Mouse (Mus musculus) forebrain, embryonic 14.5 days (tissue): Measurements from ENCODE around the gene Rab9. TPM values are rescaled to one million over a fixed set of nuclear protein-coding genes. Genes with fewer than 3 reads are reported as not detected.

Experiments used
- ATAC-seq: fragments of 200-750 bp; cut with Nextera tagmentation; 2 replicates; pipeline ENCODE4 v1.8.0; 2017; ENCODE audit warnings: mild to moderate bottlenecking, moderate library complexity
- DNase-seq: peaks from one replicate; pipeline ENCODE4 v3.0.0-alpha.2; 2015; ENCODE audit warnings: low spot score
- H3K27ac ChIP-seq: fragments of 300-500 bp; sonication (generic); 2 replicates; pipeline ENCODE4 v1.5.1; 2014; ENCODE audit warnings: low read depth, mild to moderate bottlenecking, control low read depth, low read length, moderate library complexity
- H3K27me3 ChIP-seq: fragments of 300-500 bp; sonication (generic); replicated peaks from 2 replicates; pipeline ENCODE4 v1.6.1; 2014; ENCODE audit warnings: low read length, control low read depth, mixed read lengths; ENCODE audit not compliant: control insufficient read depth, insufficient read depth
- H3K36me3 ChIP-seq: fragments of 300-500 bp; sonication (generic); 2 replicates; pipeline ENCODE4 v1.6.1; 2014; ENCODE audit warnings: low read length, control low read depth; ENCODE audit not compliant: control insufficient read depth, insufficient read depth
- H3K4me1 ChIP-seq: fragments of 300-500 bp; sonication (generic); 2 replicates; pipeline ENCODE4 v1.6.1; 2014; ENCODE audit warnings: antibody characterized with exemption, low read length, control low read depth; ENCODE audit not compliant: control insufficient read depth, insufficient read depth
- H3K4me2 ChIP-seq: fragments of 300-500 bp; sonication (generic); 2 replicates; pipeline ENCODE4 v1.6.1; 2014; ENCODE audit warnings: mild to moderate bottlenecking, control low read depth, low read length
- H3K4me3 ChIP-seq: fragments of 300-500 bp; sonication (generic); 2 replicates; pipeline ENCODE4 v1.5.1; 2014; ENCODE audit warnings: low read depth, low read length, control low read depth
- H3K9ac ChIP-seq: fragments of 300-500 bp; sonication (generic); 2 replicates; pipeline ENCODE4 v1.6.1; 2014; ENCODE audit warnings: mild to moderate bottlenecking, low read length, control low read depth, moderate library complexity
- H3K9me3 ChIP-seq: fragments of 300-500 bp; sonication (generic); replicated peaks from 2 replicates; pipeline ENCODE4 v1.6.1; 2016; ENCODE audit warnings: low read length, control low read depth, mixed read lengths; ENCODE audit not compliant: control insufficient read depth
- WGBS: fragments of 180-500 bp; shearing (Covaris S2); extraction: QIAGEN DNeasy Blood & Tissue Kit; methylation state at CpG from one replicate; pipeline ENCODE4 v1.1.7; 2014; 5-methylcytosine and 5-hydroxymethylcytosine counted together
- polyA plus RNA-seq: library from polyadenylated mRNA; unstranded; fragments of >200 nt; fragmentation: Nextera tagmentation; extraction: Ambion mirVana; gene quantifications from 2 replicates; pipeline ENCODE4 v1.2.1, GENCODE M21; 2014

Rab9 gene
- polyA plus RNA-seq, 1 experiment from 2014 or later: 50.4 TPM

- H3K36me3 ChIP-seq: no peaks in the 10 kb centered on the region
- ATAC-seq (no peak), DNase-seq (no peak)
- H3K27me3 ChIP-seq: no peaks in the 10 kb centered on the region
- H3K4me1 ChIP-seq: no peaks in the 10 kb centered on the region
- H3K9ac ChIP-seq: no peak overlapping the region
- no peak overlapping the region for H3K27ac ChIP-seq
- no peaks in the 10 kb centered on the region for H3K9me3 ChIP-seq
- H3K4me3 ChIP-seq: no peak overlapping the region
- H3K4me2 ChIP-seq: no peak overlapping the region
These were observed 31.4 kb upstream of the Rab9 start for GRCm38 (mm10) chrX:166511107-166511506.

- DNase-seq (peak; percentile 96), ATAC-seq (peak; percentile 99)
- peak overlapping the region; percentile 77 for H3K9ac ChIP-seq
- no peaks in the 10 kb centered on the region for H3K9me3 ChIP-seq
- no peaks in the 10 kb centered on the region for H3K4me1 ChIP-seq
- no peaks in the 10 kb centered on the region for H3K36me3 ChIP-seq
- peak overlapping the region; percentile 97 for H3K27ac ChIP-seq
- WGBS: 32% methylated on average over 64 of the region's 65 CpGs
- H3K4me3 ChIP-seq: peak overlapping the region; percentile 50
- peak overlapping the region; percentile 52 for H3K4me2 ChIP-seq
- H3K27me3 ChIP-seq: no peaks in the 10 kb centered on the region
These were observed 30.4 kb upstream of the Rab9 start for GRCm38 (mm10) chrX:166509761-166510738.

- H3K4me3 ChIP-seq: no peak overlapping the region
- no peaks in the 10 kb centered on the region for H3K9me3 ChIP-seq
- H3K27ac ChIP-seq: no peak overlapping the region
- H3K4me1 ChIP-seq: no peaks in the 10 kb centered on the region
- DNase-seq (no peak), ATAC-seq (no peak)
- 0 out of 2 replicates have a peak, but pooled peaks cover 2% of the 10 kb centered on the region for H3K36me3 ChIP-seq
- H3K4me2 ChIP-seq: no peak overlapping the region
- no peak overlapping the region for H3K9ac ChIP-seq
- 73% methylated on average over 2 of the region's 2 CpGs for WGBS
- no peaks in the 10 kb centered on the region for H3K27me3 ChIP-seq
These were observed 24.8 kb upstream of the Rab9 start for GRCm38 (mm10) chrX:166504421-166504820.

- no peak for ATAC-seq
- Histone ChIP-seq H3K36me3 (0 out of 2 replicates have a peak, but pooled peaks cover 2% of the 10 kb centered on the region), H3K9me3 (no peaks in the 10 kb centered on the region), H3K4me1 (no peaks in the 10 kb centered on the region), H3K27me3 (no peaks in the 10 kb centered on the region), H3K4me2 (no peak overlapping the region), H3K4me3 (no peak overlapping the region), H3K27ac (no peak overlapping the region), H3K9ac (no peak overlapping the region)
- no peak for DNase-seq
- 80% methylated on average over 1 of the region's 1 CpGs for WGBS
These were observed 20.0 kb upstream of the Rab9 start for GRCm38 (mm10) chrX:166499496-166500190.

GRCm38 (mm10) chrX:166497771-166498170 is 18.1 kb upstream of the Rab9 start:
- ATAC-seq (0 out of 2 replicates have a peak, but pooled peaks have one; percentile 50), DNase-seq (peak; percentile 28)
- no peak overlapping the region for H3K27ac ChIP-seq

GRCm38 (mm10) chrX:166495052-166495451 is 15.4 kb upstream of the Rab9 start:
- WGBS: 85% methylated on average over 2 of the region's 2 CpGs
- H3K9me3 ChIP-seq: no peaks in the 10 kb centered on the region

More at GRCm38 (mm10) chrX:166497771-166498170, 18.1 kb upstream of the Rab9 start:
- no peaks in the 10 kb centered on the region for H3K4me1 ChIP-seq
- H3K27me3 ChIP-seq: no peaks in the 10 kb centered on the region
- no peak overlapping the region for H3K4me3 ChIP-seq
- H3K36me3 ChIP-seq: no peaks in the 10 kb centered on the region
- H3K9ac ChIP-seq: no peak overlapping the region
- H3K9me3 ChIP-seq: no peaks in the 10 kb centered on the region
- H3K4me2 ChIP-seq: no peak overlapping the region
- WGBS: 49% methylated on average over 4 of the region's 4 CpGs

GRCm38 (mm10) chrX:166478631-166479364 is 869 bp downstream of the Rab9 start:
- Histone ChIP-seq H3K4me2 (peak overlapping the region; percentile 58), H3K27me3 (no peaks in the 10 kb centered on the region), H3K9ac (peak overlapping the region; percentile 61), H3K9me3 (no peaks in the 10 kb centered on the region), H3K27ac (peak overlapping the region; percentile 56; the same call in 1 of the 2 replicates), H3K4me1 (no peaks in the 10 kb centered on the region), H3K4me3 (peak overlapping the region; percentile 50), H3K36me3 (no peaks in the 10 kb centered on the region)
- DNase-seq: peak; percentile 14
- 36% methylated on average over 28 of the region's 28 CpGs for WGBS
- ATAC-seq: peak; percentile 45

More at GRCm38 (mm10) chrX:166495052-166495451, 15.4 kb upstream of the Rab9 start:
- no peak for ATAC-seq
- Histone ChIP-seq H3K4me1 (no peaks in the 10 kb centered on the region), H3K27me3 (no peaks in the 10 kb centered on the region), H3K4me3 (no peak overlapping the region), H3K4me2 (no peak overlapping the region), H3K9ac (no peak overlapping the region), H3K36me3 (no peaks in the 10 kb centered on the region), H3K27ac (no peak overlapping the region)
- DNase-seq: no peak

- Histone ChIP-seq H3K9ac (no peak overlapping the region), H3K27me3 (no peaks in the 10 kb centered on the region), H3K4me3 (no peak overlapping the region), H3K9me3 (no peaks in the 10 kb centered on the region), H3K27ac (no peak overlapping the region), H3K36me3 (no peaks in the 10 kb centered on the region), H3K4me2 (peak overlapping the region; percentile 58), H3K4me1 (no peaks in the 10 kb centered on the region)
- no peak for ATAC-seq
- WGBS: 82% methylated on average over 6 of the region's 6 CpGs
- DNase-seq: no peak
These were observed 2.3 kb downstream of the Rab9 start for GRCm38 (mm10) chrX:166477393-166477792.
